Mouse (Mus musculus) T-helper 17 cell (primary cell): ENCODE data around the gene Gse1.

Experiments
- in situ Hi-C, 2 experiments: fragments of 300-600 bp; cut with MboI, MseI; formaldehyde crosslinking; loops; 1 replicate in 1 of 2; 2 replicates in 1 of 2; pipeline ENCODE4 v1.15.1; 2025; ENCODE audit warnings: high pct_unique_total_duplicates in 2 of 2

The Gse1 gene

GRCm38 (mm10) chr8:120490354-120491141, 262.3 kb downstream of the Gse1 start:
- in situ Hi-C loops: no loop called here

GRCm38 (mm10) chr8:120491166-120491793, 263.0 kb downstream of the Gse1 start:
- in situ Hi-C loops: no loop called here

- in situ Hi-C loops: no loop called here
Measured at GRCm38 (mm10) chr8:120492193-120492880, 264.1 kb downstream of the Gse1 start.

DNA sequence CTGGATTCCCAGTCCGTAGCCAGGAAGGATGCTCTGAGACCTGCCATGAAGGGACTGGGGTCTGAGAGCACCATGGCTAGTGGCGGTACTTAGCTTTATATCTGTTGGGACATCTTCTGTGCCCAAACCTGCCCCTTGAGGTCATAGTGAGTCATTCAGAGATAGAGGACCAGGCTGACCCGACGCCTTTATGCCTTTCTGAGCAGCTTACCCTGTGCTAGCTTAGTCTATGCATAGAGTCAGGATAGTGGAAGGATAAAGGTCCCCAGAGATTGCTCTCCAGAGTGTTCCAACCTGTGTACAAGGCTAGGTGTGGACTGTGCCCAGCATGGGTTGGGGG, 264.6 kb downstream of the Gse1 start:
- in situ Hi-C loops: no loop called here

- in situ Hi-C loops: no loop called here
Measured at GRCm38 (mm10) chr8:120493508-120494464, 265.5 kb downstream of the Gse1 start.

DNA sequence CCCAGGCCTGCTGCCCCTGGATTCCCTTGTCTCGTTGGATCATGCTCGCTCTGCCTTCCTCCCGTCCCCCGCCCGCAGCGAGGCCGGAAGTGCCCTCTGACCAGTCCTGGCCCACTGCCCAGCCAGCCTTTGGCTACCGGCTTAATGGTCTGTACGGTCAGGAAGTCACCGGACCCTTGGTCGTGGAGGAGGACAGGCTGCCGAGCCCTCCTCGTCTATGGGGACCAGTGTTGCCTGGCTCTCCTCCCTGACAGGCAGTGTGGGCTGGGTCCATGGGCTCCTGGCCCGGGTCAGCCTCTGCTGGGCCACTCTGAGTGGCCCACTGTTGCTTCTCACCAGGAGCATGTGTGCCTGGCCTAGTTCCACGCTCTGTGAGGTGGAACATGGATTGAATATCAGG, 266.6 kb downstream of the Gse1 start:
- in situ Hi-C loops: no loop called here

DNA sequence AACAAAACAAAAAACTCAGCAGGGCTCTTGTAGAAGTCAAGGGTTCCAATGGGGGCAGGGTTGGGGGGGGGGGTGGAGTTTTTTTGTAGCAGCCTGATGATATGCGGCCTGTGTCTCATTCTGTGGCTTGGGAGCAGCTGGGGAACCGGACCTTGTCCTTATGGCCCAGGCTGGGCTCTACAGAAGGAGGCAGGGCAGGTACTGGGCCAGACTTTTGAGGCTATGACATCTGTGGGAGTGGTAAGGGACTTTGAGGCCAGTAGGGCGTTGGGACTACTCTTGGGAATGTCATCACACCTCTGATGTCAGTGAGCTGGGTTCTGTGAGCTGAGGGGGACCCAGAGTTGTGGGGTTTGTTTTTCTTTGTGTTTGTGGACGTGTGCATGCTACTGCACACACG, 267.2 kb downstream of the Gse1 start:
- in situ Hi-C loops: no loop called here

DNA sequence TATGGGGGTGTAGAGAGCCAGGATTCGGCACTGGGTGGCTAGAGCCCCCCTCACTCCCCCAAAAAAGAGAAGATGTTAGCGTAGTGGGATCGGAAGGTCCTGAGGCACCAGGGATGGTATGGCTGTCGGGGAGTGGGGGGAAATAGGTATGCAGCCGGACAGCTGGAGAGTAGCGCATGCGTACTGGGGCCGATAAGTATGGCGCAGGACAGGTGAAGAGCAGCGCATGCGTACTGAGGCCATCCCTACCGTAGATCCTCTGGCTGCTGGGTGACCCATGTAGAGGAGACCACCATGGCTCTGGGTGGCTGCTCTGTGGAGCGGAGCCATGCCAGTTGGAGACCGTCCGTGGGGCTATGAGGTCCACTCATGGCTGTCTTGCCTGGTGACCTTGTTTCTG, 268.2 kb downstream of the Gse1 start:
- in situ Hi-C loops: no loop called here

DNA sequence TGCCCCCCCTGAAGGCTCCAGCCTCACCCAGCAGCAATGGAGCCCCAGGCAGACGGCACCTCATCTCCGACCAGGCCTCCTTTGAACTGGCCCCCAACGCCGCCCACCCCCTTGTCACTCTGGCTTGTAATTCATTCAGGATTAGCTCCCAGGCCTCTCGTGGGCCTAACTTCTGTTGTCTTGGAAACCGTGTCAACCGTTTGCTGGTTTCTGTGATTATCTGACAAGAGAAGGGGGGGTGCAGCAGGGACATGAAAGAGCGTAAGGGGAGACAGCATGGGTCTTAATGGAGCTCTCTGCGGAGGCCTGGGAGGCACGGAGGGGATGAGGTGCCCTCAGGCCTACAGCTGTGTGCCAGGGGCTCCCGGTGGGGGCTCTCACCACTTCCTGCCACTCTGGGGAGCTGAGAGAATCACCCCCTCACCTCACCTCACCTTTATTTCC, 269.3 kb downstream of the Gse1 start:
- in situ Hi-C loops: no loop called here

DNA sequence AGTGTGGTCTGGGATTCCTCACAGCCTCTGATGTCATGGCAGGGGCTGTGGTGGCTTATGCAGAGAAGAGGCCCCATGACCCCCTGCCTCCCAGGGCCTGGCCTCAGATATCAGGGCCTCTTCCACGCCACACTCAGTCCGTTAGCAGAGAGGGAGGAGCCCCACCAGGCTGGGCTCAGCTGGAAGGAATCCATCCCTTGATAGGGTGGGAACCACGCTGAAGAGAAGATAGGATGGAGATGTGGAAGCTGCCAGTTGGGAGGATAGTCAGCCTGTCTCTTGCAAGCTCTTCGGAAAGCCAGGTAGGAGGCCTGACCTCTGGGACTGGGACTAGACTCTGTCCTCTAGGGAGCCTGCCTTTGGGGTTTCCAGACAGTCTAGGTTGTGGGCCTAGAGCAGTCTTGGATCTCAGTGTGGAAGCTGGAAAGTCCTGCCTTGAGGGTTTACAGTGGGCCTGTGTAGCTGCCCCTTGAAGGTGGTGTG, 270.1 kb downstream of the Gse1 start:
- in situ Hi-C loops: no loop called here

- in situ Hi-C loops: no loop called here
Measured at GRCm38 (mm10) chr8:120498926-120499605, 270.8 kb downstream of the Gse1 start.

DNA sequence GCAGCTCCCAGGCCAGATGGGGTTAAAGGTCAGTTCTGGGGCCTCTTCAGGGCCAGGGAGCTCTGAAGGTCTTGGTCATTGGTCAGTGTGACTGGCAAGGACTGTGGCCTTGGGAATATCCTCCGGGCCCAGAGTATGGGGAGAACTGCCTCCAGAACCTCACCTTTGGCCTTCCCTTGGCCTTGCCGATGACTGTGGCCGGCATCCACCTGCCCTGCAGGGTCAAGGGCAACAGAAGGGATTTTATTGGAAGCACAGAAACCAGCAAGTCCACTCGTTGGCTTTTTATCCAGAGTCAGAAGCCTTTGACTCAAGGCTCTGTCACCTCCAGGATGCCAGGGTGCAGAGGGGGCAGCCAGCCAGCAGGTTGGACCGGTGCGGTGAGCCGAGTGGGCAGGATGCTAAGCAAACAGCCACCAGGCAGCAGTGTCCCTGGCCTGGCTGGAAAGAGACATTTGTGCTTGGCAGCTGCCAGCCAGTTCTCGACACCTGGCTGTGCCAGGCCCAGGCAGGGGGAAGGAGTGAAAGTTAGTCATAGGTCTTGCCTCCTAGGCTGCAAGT, 272.5 kb downstream of the Gse1 start:
- in situ Hi-C loops: no loop called here

DNA sequence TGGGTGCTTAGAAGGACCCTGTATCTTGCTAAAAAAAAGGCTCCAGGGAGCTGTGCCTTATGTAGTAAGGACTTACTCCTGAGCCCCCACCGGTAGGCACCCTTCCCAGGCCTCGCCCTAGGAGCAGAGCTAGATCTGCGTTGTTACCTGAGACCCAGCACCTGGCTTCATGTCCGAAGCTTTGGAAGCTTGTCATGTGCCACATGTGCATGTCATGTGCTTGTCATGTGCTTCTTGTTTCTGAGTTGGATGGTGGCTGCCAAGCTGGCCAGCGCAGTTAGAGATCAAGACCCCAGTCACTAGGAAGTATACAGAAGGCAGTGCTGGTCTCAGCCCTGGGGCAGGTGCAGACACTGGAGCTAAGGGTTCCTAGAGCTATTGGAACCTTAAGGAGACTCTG, 273.2 kb downstream of the Gse1 start:
- in situ Hi-C loops: no loop called here

GRCm38 (mm10) chr8:120502428-120502827, 274.2 kb downstream of the Gse1 start:
- in situ Hi-C loops: no loop called here

GRCm38 (mm10) chr8:120504251-120505081, 276.2 kb downstream of the Gse1 start:
- in situ Hi-C loops: no loop called here

GRCm38 (mm10) chr8:120505082-120505511, 276.8 kb downstream of the Gse1 start:
- in situ Hi-C loops: no loop called here

- in situ Hi-C loops: no loop called here
Measured at GRCm38 (mm10) chr8:120505619-120506310, 277.5 kb downstream of the Gse1 start.

DNA sequence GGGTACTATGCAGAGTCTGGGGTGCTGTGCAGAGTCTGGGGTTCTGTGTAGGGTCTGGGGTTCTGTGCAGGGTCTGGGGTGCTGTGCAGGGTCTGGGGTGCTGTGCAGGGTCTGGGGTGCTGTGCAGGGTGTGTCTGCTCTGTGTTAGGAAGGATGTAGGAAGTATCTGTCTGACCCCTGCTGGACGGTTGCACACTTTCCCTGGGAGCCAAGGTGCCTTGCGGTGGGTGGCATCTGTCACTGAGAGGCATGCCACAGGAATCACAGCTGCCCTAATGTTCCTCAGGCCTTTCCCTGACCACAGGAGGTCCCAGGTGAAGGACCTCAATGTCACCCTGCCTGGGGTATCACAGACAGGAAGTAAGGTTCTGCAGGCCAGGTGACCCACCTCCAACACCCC, 278.3 kb downstream of the Gse1 start:
- in situ Hi-C loops: no loop called here

- in situ Hi-C loops: no loop called here
Measured at GRCm38 (mm10) chr8:120507290-120507689, 279.0 kb downstream of the Gse1 start.
